Mouse (Mus musculus) c-Kit-positive CD71-negative TER-119-negative erythroid progenitor cells, embryonic 14.5 days (primary cell): ENCODE data around the gene Trim14.
A peak's percentile ranks its signal among the peaks of the same experiment; 100 is the strongest.

ENCODE experiments used
- DNase-seq: peaks from one replicate; pipeline ENCODE4 v3.0.0-alpha.2; 2013; ENCODE audit warnings: low read depth

Trim14 gene

DNA sequence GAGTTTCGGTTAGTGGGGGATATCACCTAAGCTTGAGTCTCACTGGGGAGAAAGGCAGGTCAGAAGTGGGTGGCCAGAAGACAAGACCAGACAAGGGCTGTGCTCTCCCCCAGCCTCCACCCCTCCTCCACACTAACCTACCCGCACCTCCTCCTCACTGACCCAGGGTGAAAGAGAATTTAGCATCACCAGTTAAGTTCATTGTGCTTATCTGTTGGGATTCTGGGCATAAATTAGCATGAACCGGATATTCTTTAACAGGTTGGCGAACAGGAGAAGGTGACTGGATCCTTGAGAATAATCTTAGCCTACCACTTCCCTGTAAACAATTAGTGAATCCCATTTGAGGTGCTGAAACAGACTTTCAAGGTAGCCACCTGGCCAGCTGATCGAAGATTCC is 60.8 kb downstream of the Trim14 start:
- DNase-seq, result no peak

DNA sequence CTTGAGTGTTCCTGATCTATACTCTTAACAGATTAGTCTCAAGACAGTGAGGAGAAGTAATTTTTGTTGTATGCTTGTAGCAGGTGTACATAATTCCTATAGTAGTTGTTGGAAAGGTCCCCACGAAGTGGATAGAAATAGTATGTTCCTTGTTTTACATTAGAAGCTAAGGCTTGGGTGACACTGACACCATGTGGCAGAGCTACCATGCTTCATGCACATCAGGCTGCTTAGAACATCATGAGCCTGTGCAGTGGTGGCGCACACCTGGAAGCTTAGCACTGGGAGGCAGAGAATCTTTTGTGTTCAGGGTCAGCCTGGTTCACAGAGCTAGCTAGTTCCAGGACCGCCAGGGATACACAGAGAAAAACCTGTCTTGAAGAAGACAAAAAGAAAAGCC is 70.2 kb downstream of the Trim14 start:
- DNase-seq, result no peak

DNA sequence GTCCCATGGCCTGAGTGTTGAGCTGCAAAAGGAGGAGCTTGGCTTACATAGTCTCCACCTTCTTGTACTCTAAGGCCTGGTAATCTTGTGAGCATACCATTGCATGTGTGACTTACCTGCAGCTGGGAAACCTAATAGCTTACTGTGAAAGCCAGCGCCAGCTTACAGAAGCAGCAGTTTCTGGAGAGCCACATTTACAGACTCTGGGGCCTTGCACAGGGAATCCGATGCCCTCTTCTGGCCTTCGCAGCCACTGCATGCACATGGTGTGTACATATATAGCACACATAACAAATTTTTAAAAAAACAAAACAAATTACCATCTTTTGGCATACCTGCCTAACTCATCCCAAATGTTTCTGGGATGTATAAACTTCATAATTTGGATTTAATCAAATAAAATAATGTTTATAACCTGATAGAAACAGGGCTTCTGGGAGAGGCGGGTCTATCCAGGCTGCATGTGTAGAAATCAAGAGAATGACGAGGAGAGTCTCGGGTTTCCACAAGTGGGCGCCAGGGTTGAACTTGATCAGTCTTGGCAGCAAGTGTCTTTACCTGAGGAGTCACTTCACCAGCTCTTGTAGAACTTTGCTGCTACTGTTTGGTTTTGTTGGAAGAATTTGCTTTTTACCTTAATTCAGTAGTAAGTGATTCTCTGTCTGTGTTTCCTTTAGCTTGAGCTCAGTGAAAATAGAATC is 72.7 kb downstream of the Trim14 start:
- no peak for DNase-seq

DNA sequence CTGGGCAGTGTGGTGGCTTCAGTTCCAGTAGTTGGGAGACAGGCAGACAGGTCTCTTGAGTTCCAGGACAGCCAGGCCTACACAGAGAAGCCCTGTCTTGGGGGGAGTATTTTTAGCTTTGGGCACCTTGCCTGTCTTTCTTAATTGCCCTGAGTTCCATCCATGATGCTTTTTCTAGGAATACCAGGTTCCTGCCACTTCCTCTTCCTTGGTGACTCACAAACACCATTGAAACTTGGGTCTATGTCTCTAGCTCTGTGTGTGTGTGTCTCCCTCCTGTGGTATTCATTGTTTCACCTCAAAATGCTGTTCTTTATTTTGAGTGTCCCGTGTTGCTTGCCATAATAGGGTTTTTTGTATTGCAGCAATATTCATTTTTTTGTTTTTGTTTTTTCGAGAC is 77.5 kb downstream of the Trim14 start:
- no peak for DNase-seq

DNA sequence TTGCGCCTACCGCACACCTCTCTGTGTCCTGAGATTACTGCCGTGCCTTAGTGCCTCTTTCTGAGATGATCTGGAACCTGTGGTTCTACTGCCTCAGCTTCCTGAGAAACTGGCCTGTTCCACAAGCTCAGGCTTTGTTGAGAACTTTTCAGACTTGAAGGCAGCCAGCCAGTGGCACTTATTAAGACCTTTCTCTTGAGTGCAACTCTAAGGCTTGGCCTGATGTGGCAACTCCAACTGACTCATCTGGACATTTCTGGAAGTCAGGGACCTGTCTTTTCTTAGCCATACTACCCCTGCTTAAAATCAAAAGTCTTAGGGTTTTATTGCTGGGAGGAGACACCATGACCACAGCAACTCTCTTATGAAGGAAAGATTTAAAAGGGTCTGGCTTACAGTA is 78.8 kb downstream of the Trim14 start:
- DNase-seq, result no peak

DNA sequence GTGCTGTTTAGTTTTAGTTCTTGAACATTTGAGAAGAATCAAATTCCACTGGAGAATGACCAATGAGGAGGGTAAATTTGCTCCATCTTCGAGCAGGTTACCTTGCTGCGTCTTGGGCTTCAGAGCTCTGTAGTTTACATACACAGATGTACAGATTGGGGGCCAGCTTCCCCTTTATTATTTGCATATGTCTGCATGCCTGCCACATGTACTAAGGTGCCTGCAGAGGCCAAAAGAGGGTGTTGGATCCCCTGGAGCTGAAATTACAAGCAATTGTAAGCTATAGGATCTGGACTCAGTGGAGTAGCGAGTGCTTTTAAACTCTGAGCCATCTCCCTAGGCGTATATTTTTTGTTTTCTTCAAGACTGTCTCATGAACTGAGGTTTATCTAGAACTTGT is 79.2 kb downstream of the Trim14 start:
- no peak for DNase-seq

DNA sequence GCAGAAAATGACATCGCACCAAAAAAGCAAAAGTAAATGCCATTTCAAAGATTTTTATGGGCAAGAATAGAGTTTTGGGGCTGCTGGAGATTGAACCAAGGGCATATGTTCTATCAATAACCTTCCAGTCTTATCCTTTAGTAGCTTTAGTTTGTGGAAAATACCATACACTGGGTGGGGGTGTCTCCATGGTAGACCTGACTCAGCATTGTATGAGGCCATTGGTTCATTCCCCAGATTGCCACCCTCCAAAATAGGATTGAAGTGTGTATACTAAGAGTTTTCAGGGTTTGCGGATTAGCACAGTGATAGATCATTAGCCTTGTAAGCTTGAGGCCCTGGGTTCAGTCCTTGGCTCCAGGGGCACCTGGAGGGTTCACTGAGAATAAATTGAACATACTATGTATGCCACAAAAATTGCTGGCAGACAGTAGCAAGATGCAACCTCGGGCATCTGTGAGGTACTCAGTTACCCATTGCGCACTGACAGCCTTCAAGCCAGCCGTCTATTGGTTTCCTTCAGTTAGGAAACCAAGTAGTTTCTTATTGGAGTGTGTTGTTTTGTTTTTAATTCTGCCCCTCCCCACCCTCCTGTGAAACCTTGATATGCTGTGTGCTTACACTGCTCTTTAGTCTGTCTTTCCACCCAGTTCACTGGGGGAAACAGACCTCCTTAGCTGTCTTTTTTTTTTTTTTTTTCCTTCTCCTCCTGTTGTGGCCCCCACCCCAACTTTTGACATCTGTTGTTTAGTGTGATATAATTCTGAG is 81.7 kb downstream of the Trim14 start:
- no peak for DNase-seq

DNA sequence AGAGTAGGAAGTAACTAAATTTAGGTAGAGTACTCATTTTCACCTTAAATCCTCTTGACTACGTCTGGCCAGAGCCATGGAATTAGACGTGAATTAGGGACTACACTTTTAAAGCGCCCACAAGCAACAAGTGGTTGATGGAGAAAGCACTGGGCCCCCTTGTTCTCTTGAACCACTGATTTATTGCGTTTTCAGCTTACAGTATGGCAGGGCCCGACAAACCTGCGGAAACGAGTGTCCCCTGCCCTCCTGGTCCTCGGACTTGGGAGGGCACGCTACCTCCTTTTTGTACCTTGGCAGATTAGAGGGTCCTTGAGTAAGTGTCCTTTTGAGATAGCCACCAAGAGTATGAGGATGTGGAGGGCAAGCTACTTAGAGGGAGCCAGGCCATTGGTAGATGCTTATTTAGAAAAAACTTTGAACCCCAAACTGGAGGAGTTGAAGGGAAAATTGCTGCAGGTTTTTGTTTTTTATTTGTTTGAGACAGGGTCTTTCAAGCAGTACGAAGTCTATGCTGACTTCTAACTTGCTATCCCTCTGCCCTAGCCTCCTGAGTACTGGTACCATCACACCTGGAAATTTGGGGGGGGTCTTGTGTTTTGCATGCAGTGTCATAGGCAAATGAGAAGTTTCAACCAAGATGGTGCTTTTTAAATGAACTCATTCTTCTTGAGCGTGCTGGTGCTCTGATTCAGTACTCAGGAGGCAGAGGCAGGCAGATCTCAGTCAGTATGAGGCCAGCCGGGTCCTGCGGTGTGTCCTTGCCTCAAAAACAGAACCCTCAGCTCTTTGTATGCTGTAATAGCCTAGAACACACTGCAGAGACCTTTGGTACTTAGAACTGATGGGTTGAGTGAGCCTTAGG is 82.9 kb downstream of the Trim14 start:
- no peak for DNase-seq

DNA sequence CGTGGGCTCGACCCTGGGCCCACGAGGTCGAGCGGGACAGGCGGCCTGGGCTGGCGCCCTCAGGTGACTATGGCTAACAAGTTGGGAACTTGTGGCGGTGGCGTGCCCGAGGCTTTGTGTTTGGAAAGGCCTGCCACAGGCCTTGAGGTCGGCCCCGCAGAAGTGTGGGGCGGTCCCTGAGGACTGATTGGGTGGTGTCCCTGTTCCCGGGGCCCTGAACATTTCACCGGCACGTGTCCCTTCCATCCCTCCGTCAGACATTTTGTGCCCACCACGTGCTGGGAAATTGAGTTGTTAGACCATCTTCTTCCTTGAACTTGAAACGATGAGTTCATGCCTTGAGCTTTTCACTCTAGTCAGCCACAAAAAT is 83.5 kb downstream of the Trim14 start:
- DNase-seq, result no peak

DNA sequence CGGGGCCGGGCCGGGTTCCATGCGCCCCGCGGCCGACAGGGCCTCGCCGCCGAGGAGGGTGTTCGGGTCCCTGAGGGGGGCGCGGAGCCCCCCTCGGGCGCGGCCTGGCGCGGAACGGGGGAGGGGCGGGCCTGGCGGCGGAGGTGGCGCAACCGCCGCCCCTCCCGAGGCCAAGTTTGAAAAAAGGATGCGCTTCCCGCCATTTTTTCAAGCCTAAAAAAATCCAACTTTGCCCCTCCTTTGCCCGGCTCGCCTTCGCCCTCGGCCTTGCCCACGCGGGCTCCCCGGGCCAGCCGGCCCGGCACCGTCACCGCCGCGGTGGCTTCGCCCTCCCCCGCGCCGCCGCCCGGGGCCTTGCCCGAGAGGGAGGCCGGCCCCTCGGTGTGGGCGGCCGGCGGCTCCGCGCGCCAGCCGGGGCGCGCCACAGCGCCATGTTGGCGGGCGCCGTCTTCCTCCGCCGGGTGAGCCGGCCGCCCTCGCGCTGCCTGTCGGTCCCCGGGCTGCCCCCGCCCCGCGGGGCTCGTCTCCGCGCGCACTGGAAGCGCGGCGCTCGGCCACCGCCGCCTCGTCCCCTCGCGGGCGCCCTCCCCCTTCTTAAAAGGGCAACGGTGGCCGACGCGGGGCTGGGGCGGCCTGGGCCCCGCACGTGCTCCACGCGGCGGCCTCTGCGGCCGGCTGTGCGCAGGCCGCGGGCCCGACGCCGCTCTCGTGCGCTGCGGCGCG is 84.0 kb downstream of the Trim14 start:
- no peak for DNase-seq

DNA sequence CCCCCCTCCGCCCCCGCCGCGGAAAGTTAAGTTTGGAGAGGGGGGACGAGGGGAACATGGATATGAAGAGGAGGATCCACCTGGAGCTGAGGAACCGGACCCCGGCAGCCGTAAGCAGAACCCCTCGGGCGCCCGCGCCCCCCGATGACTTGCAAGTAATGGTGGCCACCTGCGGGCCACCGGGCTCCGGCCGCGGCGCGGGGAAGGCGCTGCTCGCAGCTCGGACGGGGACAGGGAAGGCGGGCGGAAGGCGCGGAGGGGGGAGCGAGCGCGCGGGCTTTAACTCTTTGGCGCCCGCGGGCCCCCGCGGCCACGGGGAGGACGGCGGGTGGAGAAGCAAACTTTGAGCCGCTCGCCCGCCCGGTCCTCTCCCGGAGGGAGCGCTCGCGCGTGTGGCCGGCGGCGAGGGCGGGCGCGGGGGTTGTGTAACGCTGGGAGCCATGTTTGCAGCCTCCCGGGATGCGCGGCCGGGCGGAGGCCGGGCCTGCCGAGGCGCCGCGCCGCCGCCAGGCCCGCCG is 84.6 kb downstream of the Trim14 start:
- DNase-seq, result no peak

DNA sequence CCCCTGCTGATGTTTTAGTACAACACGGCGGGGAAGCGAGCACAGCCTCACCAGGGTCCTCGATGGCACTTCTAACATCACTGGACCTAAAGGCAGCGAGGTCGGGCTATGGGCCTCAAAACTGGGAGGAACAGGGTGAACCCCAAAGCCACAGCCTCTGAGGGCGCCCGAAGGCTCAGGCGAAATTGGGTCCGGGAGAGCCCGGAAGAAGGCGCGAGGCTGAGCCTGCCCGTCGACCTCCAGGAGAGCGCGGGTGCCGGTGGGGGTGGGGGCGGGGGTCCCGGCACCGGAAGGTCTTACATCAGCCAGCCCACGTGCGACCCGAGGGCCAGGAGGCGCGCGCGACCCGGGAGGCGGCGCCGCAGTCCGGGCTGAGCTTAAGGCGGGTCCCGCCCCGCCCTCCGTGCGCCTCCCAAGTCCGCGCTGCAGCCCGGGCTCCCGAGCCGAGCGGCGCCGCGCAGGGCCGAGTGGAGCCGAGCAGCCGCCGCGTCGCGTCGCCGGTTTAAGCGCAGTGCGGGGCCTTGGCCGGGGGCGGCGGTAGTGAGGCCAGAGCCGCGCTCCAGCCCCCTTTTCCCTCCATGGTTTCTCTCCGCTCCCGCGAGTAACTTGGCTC is 85.3 kb downstream of the Trim14 start, which contains the start of gene Anp32b:
Anp32b (plus strand) TSS at position 384 of the 613 bp plus-strand sequence.
- DNase-seq, result peak; percentile 82

DNA sequence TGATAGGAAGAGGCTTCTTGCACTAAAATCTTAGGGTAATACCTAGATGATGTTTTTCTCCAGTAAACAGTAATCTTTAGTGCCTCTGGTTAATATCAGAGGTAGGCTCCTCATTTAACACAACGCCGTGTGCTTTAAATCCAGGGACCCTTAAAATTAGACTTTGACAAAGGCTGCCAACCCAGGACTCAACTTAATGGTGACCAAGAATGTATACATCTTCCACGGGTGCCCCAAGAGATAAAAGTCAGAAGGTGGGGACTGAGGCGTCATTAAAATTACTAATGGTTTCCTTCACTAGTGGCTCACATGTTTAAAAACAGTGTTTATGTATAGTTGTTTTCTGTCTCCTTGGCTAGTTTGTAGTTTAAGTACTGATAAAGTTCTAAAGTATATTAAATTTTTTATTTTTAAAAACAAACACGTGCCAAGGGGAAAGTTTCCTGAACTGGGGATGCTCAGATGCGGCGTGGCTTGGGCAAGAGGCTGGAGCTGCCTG is 85.9 kb downstream of the Trim14 start:
- DNase-seq, result no peak

DNA sequence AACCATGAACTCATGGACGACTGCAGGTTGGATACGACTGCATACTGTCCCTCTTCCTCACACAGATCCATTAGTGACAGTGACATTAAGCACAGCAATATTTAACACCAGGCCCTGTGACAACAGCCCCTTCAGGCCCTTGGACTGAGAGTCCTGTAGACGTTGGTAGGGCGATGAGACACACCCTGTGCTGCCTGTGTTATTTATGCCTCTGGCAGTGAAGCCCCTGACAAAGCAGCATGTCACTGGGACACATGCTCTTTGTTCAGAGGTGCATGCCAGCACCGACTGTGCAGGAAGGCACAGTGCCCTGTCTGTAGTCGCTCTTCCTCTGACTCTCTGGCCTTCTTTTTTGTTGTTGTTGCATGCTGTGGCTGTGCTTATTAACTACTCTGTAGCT is 87.1 kb downstream of the Trim14 start:
- DNase-seq, result no peak

DNA sequence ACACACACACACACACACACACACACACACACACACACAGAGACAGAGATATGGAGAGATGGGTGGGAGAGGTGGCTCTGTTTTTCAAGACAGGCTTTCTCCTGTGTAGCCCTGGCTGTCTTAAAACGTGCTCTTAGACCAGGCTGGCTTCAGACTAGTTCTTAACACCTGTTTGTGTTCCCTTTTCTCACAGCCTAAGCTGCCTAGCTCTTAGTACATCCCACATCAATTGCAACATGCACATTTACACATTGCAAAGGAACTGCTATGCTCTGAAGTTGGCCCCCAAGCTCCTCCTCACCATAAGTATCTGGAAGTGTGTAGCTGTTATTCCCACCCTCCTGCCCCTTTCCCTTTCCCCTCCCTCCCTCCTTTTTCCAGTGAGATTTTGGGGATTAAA is 88.5 kb downstream of the Trim14 start:
- DNase-seq, result no peak

DNA sequence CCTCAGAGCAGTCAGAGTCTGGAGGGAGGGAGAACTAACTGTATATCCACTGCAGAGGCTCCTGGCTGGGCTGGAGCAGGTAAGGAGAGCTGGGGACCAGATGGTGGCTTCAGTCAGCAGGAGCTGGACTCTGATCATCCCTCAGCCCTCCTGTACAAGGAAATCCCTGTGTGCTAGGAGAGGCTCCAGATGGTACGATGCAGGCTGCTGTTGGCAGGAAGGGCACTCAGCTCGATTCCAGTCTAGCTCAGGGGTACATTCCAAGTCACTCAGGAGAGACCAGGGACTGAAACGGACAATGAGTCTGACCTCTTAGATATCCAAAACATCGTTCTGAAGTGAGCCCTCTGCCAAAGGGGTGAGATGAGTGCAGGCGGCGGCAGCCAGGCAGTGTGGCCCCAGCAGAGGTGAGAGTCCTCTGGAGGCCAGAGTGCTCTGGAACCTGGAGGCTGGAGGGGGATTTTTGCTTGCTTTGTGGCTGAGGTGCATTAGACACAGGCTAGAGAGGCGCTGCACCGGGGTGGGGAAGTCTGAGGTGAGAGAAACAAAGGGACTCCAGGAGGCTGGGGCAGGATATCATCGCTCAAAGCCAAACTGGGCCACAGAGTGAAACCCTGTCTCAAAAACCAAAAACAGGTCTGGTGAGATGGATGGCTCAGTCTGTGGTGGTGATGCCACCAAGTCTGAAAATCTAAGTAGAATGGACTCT is 90.5 kb downstream of the Trim14 start:
- no peak for DNase-seq
